Mouse (Mus musculus): ENCODE measurements around the gene Urb2. TPM values are rescaled to one million over a fixed set of nuclear protein-coding genes. Genes with fewer than 3 reads are reported as not detected.
"Not testable (repeated sequence)": the region's sequence is repeated elsewhere in the genome, so short reads cannot be mapped to it uniquely, and the experiment has no call there.

Urb2 gene
- polyA plus RNA-seq, 1 experiment from 2014 or later, result 6.0 TPM

DNA sequence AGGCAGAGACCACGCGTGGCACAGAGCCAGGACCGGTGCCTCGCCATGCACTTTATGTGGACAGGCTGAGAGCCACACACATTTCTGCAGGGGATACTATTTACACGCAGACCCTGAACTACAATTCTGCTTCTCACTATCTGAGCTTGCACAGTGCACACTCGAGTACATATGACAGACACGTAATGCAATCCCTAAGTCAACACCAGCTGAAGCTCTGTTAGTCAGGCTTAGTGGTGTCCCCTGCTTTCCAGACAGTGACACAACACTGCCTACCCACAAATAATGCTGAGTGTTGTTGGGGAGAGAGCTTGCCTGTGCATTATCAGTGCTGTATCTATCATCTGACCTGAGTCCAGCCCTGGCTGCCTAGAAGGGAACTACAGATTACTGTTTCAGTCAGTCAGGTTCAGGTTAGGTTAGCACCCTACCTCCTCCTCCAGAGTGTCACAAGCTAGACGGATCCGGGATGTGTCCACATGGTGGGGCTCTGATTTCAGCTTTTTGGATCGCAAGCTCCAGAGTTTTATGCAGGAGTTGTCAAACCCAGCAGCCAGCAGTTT lies 18.7 kb upstream of the Urb2 start:
- WGBS (ENCODE audit: insufficient replicate concordance), result 85% methylated on average over 10 of the region's 10 CpGs
- no peaks in the 10 kb centered on the region for H3K9me3 ChIP-seq (replicated peaks; ENCODE audit: control insufficient read depth, low read length)
- H3K9ac ChIP-seq (ENCODE audit: low read depth, low read length), result no peak overlapping the region
- H3K36me3 ChIP-seq (ENCODE audit: control insufficient read depth, insufficient read depth, low read length), result peaks cover 14% of the 10 kb centered on the region
- no peak overlapping the region for H3K27ac ChIP-seq (ENCODE audit: low read depth, low read length)
- H3K4me1 ChIP-seq (ENCODE audit: control insufficient read depth, insufficient read depth, low read length), result no peaks in the 10 kb centered on the region
- no peak overlapping the region for H3K4me3 ChIP-seq (ENCODE audit: low read depth, low read length)
- no peak for ATAC-seq (replicated peaks; ENCODE audit: insufficient number of reproducible peaks, low FRiP score, low TSS enrichment)
- H3K4me2 ChIP-seq, result no peak overlapping the region
- H3K27me3 ChIP-seq (ENCODE audit: control insufficient read depth, insufficient read depth, low read length), result no peaks in the 10 kb centered on the region

DNA sequence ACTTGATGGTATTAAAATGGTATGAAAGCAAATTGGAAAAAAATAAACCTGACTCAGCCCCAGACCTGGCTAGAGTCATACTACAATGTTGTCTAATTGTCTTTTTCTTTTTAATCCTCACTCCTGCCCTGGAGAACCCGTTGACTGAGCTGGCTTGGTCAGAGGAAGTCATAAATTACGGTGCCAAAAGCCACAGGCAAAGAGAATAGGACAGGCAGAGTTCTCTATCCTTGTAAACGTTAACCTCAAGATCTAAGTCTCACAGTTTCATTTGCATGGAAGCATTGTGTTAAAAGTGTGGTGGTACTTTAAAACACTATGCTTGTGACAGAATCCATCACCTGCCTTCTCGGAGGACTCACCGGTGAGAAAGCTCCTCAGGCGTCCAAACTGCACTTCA lies 13.5 kb upstream of the Urb2 start:
- Histone ChIP-seq H3K27ac (ENCODE audit: low read depth, low read length) (no peak overlapping the region), H3K27me3 (ENCODE audit: control insufficient read depth, insufficient read depth, low read length) (no peaks in the 10 kb centered on the region), H3K4me2 (no peak overlapping the region), H3K9ac (ENCODE audit: low read depth, low read length) (no peak overlapping the region), H3K36me3 (ENCODE audit: control insufficient read depth, insufficient read depth, low read length) (peaks cover 15% of the 10 kb centered on the region), H3K4me1 (ENCODE audit: control insufficient read depth, insufficient read depth, low read length) (peaks cover 9% of the 10 kb centered on the region), H3K4me3 (ENCODE audit: low read depth, low read length) (no peak overlapping the region), H3K9me3 (replicated peaks; ENCODE audit: control insufficient read depth, low read length) (no peaks in the 10 kb centered on the region)
- no peak for ATAC-seq (replicated peaks; ENCODE audit: insufficient number of reproducible peaks, low FRiP score, low TSS enrichment)
- 88% methylated on average over 6 of the region's 6 CpGs for WGBS (ENCODE audit: insufficient replicate concordance)

DNA sequence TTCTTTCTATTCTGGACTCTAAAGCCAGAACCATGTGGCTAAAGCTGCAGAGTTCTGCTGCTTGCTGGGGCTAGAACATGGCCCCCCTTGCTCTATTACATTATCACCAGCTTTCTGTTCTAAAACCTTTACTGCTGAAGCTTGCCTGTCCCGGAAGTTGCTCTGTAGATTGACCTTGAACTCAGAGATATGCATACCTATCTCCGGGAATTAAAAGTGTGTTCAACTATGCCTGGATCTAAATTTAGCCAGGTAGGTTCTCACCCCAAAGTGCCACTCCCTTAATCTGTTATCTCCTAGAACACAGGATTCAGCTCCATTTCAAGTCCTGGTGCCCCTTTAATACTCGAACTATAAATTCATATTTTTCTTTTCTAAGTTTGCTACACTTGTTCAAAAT lies 9.7 kb upstream of the Urb2 start:
- Histone ChIP-seq H3K9ac (ENCODE audit: low read depth, low read length) (no peak overlapping the region), H3K36me3 (ENCODE audit: control insufficient read depth, insufficient read depth, low read length) (peaks cover 6% of the 10 kb centered on the region; the same call in 1 of the 2 replicates), H3K27ac (ENCODE audit: low read depth, low read length) (peak overlapping the region; percentile 35; the same call in 1 of the 2 replicates), H3K4me2 (peak overlapping the region; percentile 27; the same call in 1 of the 2 replicates), H3K27me3 (ENCODE audit: control insufficient read depth, insufficient read depth, low read length) (no peaks in the 10 kb centered on the region), H3K4me3 (ENCODE audit: low read depth, low read length) (no peak overlapping the region), H3K4me1 (ENCODE audit: control insufficient read depth, insufficient read depth, low read length) (peaks cover 9% of the 10 kb centered on the region), H3K9me3 (replicated peaks; ENCODE audit: control insufficient read depth, low read length) (no peaks in the 10 kb centered on the region)
- no peak for ATAC-seq (replicated peaks; ENCODE audit: insufficient number of reproducible peaks, low FRiP score, low TSS enrichment)
- 43% methylated on average over 3 of the region's 3 CpGs for WGBS (ENCODE audit: insufficient replicate concordance)

DNA sequence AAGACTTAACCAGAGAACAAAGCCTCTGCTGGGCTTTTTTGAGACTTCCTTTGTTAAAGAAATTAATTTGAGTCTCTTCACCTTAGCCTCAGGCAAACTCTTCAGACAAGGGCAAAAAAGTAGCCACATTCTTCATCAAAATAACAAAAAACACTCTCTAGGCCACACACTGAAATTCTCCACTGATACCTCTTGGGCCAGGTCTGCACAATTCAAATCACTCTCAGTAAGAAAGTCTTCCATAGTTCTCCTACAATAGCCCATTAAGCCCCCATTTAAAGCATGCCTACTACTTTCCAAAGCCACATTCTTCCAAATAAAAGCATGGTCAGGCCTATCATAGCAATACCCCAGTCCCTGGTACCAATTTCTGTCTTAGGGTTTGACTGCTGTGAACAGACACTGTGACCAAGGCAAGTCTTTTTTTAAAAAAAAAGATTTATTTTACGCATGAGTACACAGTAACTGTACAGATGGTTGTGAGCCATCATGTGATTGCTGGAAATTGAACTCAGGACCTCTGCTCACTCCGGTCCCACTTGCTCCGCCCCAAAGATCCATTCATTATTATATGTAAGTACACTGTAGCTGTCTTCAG lies 9.2 kb upstream of the Urb2 start:
- WGBS (ENCODE audit: insufficient replicate concordance), result 96% methylated on average over 3 of the region's 3 CpGs
- H3K4me1 ChIP-seq (ENCODE audit: control insufficient read depth, insufficient read depth, low read length), result peaks cover 9% of the 10 kb centered on the region
- H3K36me3 ChIP-seq (ENCODE audit: control insufficient read depth, insufficient read depth, low read length), result peaks cover 6% of the 10 kb centered on the region; the same call in 1 of the 2 replicates
- H3K4me2 ChIP-seq, result no peak overlapping the region
- no peak for ATAC-seq (replicated peaks; ENCODE audit: insufficient number of reproducible peaks, low FRiP score, low TSS enrichment)
- H3K27ac ChIP-seq (ENCODE audit: low read depth, low read length), result peak overlapping the region; percentile 35; the same call in 1 of the 2 replicates
- H3K27me3 ChIP-seq (ENCODE audit: control insufficient read depth, insufficient read depth, low read length), result no peaks in the 10 kb centered on the region
- H3K9me3 ChIP-seq (replicated peaks; ENCODE audit: control insufficient read depth, low read length), result no peaks in the 10 kb centered on the region
- no peak overlapping the region for H3K4me3 ChIP-seq (ENCODE audit: low read depth, low read length)
- no peak overlapping the region for H3K9ac ChIP-seq (ENCODE audit: low read depth, low read length)

DNA sequence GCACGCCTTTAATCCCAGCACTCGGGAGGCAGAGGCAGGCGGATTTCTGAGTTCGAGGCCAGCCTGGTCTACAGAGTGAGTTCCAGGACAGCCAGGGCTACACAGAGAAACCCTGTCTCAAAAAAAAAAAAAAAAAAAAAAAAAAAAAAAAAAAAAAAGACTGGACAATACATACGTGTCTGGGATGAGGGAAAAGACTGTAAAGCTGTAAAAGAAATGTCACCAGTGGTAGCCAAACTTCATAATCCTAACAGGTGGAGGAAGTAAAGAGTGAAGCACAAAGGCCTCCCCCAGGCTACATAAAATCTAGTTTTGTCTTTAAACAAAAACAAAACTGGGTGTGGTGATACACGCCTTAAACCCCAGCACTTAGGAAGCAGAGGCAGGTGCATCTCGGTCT lies 7.0 kb upstream of the Urb2 start:
- not testable (repeated sequence) for H3K27me3 ChIP-seq (ENCODE audit: control insufficient read depth, insufficient read depth, low read length); H3K4me3 ChIP-seq (ENCODE audit: low read depth, low read length); ATAC-seq (replicated peaks; ENCODE audit: insufficient number of reproducible peaks, low FRiP score, low TSS enrichment); H3K9ac ChIP-seq (ENCODE audit: low read depth, low read length); H3K4me2 ChIP-seq; H3K36me3 ChIP-seq (ENCODE audit: control insufficient read depth, insufficient read depth, low read length); H3K9me3 ChIP-seq (replicated peaks; ENCODE audit: control insufficient read depth, low read length); H3K27ac ChIP-seq (ENCODE audit: low read depth, low read length)
- WGBS (ENCODE audit: insufficient replicate concordance), result 90% methylated on average over 7 of the region's 7 CpGs
- peaks cover 17% of the 10 kb centered on the region for H3K4me1 ChIP-seq (ENCODE audit: control insufficient read depth, insufficient read depth, low read length)

DNA sequence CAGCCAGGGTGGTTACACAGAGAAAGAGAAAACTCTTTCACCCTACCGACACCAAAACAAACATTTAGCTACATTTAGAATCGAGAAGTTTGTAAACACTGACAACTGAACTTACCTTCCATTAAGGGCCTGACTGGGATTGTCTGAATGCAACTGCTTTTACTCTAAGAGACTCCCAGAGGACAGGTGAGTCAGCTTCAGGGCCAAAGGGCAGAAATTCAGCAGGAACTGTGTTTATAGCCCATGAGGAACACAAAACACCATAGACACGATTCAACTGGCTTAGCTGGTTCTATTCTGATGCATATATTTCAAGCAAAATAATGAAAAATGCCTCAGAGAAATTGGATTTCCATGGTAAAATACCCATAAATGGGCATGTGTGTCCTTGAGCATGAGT lies 6.6 kb upstream of the Urb2 start:
- WGBS (ENCODE audit: insufficient replicate concordance), result 79% methylated on average over 3 of the region's 3 CpGs
- H3K9me3 ChIP-seq (replicated peaks; ENCODE audit: control insufficient read depth, low read length), result no peaks in the 10 kb centered on the region
- H3K27me3 ChIP-seq (ENCODE audit: control insufficient read depth, insufficient read depth, low read length), result no peaks in the 10 kb centered on the region
- H3K4me1 ChIP-seq (ENCODE audit: control insufficient read depth, insufficient read depth, low read length), result peaks cover 22% of the 10 kb centered on the region
- H3K4me3 ChIP-seq (ENCODE audit: low read depth, low read length), result no peak overlapping the region
- no peak overlapping the region for H3K27ac ChIP-seq (ENCODE audit: low read depth, low read length)
- H3K36me3 ChIP-seq (ENCODE audit: control insufficient read depth, insufficient read depth, low read length), result no peaks in the 10 kb centered on the region
- H3K4me2 ChIP-seq, result no peak overlapping the region
- H3K9ac ChIP-seq (ENCODE audit: low read depth, low read length), result no peak overlapping the region
- no peak for ATAC-seq (replicated peaks; ENCODE audit: insufficient number of reproducible peaks, low FRiP score, low TSS enrichment)

DNA sequence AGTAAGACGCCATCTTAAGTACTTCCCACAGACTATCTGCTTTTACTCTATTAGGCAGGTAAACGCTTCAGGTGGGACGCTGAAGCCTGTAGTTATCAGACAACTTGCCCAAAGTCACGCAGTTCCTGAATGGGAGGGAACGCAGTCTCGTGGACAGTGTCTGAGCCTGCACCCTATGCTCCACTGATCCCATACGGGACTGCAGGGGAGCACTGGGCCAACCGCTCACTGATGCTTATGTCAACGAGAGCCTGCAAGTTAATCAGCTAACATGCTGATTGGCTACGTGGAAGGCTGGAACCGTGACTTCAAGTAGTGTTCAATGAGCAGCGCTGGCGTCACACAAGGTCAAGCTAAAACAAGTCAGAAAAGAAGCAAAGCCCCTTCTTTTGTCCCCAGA lies 1.5 kb upstream of the Urb2 start:
- Histone ChIP-seq H3K4me2 (peak overlapping the region; percentile 85), H3K9me3 (replicated peaks; ENCODE audit: control insufficient read depth, low read length) (no peaks in the 10 kb centered on the region), H3K4me1 (ENCODE audit: control insufficient read depth, insufficient read depth, low read length) (peaks cover 17% of the 10 kb centered on the region), H3K27ac (ENCODE audit: low read depth, low read length) (no peak overlapping the region), H3K9ac (ENCODE audit: low read depth, low read length) (peak overlapping the region; percentile 8; the same call in 1 of the 2 replicates), H3K27me3 (ENCODE audit: control insufficient read depth, insufficient read depth, low read length) (no peaks in the 10 kb centered on the region), H3K4me3 (ENCODE audit: low read depth, low read length) (peak overlapping the region; percentile 91), H3K36me3 (ENCODE audit: control insufficient read depth, insufficient read depth, low read length) (no peaks in the 10 kb centered on the region)
- ATAC-seq (replicated peaks; ENCODE audit: insufficient number of reproducible peaks, low FRiP score, low TSS enrichment), result peak; percentile 61; the same call in 1 of the 2 replicates
- 25% methylated on average over 13 of the region's 13 CpGs for WGBS (ENCODE audit: insufficient replicate concordance)

DNA sequence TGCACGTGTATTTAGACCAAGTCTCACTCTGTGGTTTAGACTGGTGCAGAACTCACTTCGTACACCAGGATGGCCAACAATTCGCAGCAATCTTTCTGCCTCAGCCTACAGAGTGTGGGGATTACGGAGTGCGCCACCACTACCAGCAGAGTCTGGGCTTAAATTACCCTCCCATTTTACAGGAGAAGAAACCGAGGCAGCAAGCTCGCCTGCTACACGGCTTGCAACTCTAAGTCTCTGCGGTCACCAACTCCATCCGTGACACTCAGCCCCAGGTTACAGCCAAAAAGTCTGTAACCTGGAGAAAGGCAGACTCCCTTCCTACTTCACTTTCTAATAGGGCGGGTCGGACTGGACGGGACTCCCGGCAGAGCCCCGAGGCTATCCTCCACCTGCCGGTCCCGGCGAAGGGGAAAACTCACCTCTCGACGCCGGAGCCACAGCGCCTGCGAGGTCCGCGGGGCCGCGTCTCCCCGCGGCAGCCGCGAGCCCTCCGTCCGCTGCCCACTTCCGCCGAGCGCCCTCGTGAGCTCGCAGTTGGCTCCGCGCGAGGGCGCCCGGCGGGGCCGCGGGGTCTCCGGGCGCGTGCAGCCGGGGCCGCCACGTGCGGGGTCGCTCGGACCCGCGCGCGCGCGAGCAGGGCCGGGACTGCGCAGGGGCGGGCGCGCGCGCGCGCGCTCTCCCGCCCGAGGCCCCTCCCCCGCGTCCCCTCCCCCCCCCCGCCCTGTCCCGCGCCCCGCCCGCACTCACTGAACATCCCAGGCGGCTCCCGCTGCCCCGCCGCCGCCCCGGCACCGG lies 670 bp upstream of the Urb2 start:
- peak overlapping the region; percentile 85 for H3K4me2 ChIP-seq
- H3K27me3 ChIP-seq (ENCODE audit: control insufficient read depth, insufficient read depth, low read length), result no peaks in the 10 kb centered on the region
- H3K36me3 ChIP-seq (ENCODE audit: control insufficient read depth, insufficient read depth, low read length), result no peaks in the 10 kb centered on the region; the same call in 1 of the 2 replicates
- peak overlapping the region; percentile 91 for H3K4me3 ChIP-seq (ENCODE audit: low read depth, low read length)
- peak; percentile 81 for ATAC-seq (replicated peaks; ENCODE audit: insufficient number of reproducible peaks, low FRiP score, low TSS enrichment)
- peak overlapping the region; percentile 93 for H3K9ac ChIP-seq (ENCODE audit: low read depth, low read length)
- H3K4me1 ChIP-seq (ENCODE audit: control insufficient read depth, insufficient read depth, low read length), result peaks cover 17% of the 10 kb centered on the region
- no peaks in the 10 kb centered on the region for H3K9me3 ChIP-seq (replicated peaks; ENCODE audit: control insufficient read depth, low read length)
- 1% methylated on average over 50 of the region's 87 CpGs for WGBS (ENCODE audit: insufficient replicate concordance)
- H3K27ac ChIP-seq (ENCODE audit: low read depth, low read length), result peak overlapping the region; percentile 89

Measured in heart, embryonic 11.5 days (tissue).